Mouse (Mus musculus) kidney, adult 9 months (tissue): Measurements from ENCODE around the gene Timp2.

ENCODE experiments used
- DNase-seq: peaks from one replicate; pipeline ENCODE4 v3.0.0; 2022

The Timp2 gene

DNA sequence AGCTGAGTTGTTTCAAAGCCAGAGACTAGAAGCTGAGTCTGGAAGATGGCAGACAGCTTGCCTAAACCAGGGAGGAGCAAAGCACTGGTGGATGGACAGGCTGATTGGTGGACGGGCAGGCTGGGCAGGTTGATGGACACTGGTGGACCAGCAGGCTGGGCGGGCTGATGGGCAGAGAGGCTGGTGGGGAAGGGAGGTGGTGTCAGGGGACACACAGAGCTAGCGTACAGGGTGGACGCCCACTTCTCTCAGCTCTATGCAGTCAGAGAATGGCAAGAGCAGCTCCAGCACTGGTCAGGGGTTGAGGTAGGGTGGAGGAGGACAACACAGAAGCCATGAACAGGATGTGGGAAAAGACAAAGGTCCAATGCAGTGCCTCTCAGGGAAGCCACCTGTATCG lies 13.7 kb upstream of the Timp2 start:
- no peak for DNase-seq

GRCm38 (mm10) chr11:118368330-118368729 lies 12.8 kb upstream of the Timp2 start:
- no peak for DNase-seq

- no peak for DNase-seq
These were observed 11.0 kb upstream of the Timp2 start for GRCm38 (mm10) chr11:118366559-118366958.

GRCm38 (mm10) chr11:118366108-118366507 lies 10.6 kb upstream of the Timp2 start:
- no peak for DNase-seq

- DNase-seq: no peak
These were observed 9.6 kb upstream of the Timp2 start for GRCm38 (mm10) chr11:118365171-118365570.

DNA sequence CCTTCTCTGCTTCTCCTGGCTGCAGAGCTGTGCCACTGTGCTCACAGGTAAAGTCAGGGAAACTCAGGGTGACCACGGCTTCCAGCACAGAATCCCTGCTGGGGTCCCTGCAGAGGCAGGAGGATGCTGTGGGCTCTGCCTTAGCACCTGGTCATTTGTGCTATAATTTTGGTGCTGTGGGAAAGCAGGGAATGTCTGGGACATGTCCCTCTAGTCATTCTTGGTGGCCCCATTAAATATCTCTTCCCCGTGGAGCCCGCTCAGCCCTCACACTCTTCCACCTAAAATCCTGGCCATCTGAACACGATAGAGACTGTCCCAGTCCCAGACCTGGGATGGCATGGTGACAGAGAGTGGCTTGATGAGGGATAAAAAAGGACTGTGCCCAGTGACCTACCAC lies 8.5 kb upstream of the Timp2 start:
- DNase-seq: no peak

DNA sequence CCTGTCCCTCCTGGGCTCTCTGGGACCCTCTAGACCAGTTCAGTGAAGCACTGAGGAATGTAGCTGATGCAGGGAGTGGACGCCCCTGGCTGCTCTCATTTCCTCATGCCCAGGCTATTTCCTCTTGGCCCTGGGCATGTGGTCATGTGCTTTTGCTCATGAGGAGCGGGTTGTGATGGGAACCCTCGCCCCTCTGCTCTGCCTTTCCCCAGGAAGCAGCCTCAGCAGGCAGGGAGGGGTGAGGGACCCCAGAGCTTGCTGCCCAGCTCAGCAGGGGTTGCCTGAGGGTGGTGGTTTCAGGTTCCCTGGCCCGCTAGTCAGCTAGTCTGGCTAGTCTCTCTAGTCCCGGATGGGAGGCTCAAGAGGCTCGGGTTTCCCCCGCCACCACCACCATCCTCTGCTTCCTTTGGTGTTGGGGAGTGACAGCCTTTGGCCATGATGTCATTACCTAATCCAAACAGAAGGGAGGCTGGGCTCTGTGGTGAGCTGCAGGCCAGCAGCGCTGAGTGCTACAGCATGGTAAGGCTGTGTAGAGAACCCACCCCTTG lies 7.5 kb upstream of the Timp2 start:
- DNase-seq: peak; percentile 53

DNA sequence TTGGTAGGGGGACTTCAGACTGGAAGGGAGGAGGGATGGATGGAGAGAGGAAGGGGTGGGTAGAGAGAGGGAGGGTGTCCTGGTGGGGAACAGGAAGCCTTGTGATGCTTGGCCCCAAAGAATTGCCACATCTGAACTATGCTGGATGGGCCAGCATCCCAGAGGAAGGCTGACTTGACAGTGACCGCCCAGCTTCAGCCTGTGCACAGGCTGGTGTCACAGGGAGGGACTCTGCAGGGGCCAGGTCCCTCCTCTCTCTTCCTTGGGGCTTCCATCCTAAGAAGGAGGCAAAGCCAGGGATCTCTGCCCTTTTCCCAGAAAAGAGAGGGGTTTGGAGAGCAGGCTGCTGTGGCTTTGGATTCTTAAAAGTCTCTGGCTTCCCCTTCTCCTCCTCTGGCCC lies 7.0 kb upstream of the Timp2 start:
- no peak for DNase-seq

- DNase-seq: no peak
These were observed 5.4 kb upstream of the Timp2 start for GRCm38 (mm10) chr11:118360907-118361341.

GRCm38 (mm10) chr11:118360491-118360890 lies 5.0 kb upstream of the Timp2 start:
- no peak for DNase-seq

- DNase-seq: peak; percentile 63
These were observed 335 bp downstream of the Timp2 start for GRCm38 (mm10) chr11:118355205-118355604.

- no peak for DNase-seq
These were observed 826 bp downstream of the Timp2 start for GRCm38 (mm10) chr11:118354636-118355191.

DNA sequence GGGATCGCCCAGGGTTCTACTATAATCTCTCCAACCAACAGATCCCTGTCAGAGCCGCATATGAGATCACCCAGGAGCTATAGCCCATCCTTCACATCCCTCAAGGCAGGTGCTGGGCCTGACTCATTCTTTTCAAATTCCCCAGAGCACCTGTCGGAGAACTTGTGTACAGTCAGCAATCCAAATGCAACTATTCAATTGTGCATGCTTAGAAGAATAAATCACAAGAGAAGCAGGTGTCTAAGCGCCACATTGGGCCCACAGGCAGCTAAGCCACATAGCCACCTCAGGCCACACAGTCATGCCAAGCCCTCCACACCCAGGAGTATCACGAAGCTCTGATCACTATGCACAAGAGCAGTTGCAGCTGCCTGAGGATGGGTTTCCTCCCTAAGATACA lies 6.0 kb downstream of the Timp2 start:
- DNase-seq: no peak

DNA sequence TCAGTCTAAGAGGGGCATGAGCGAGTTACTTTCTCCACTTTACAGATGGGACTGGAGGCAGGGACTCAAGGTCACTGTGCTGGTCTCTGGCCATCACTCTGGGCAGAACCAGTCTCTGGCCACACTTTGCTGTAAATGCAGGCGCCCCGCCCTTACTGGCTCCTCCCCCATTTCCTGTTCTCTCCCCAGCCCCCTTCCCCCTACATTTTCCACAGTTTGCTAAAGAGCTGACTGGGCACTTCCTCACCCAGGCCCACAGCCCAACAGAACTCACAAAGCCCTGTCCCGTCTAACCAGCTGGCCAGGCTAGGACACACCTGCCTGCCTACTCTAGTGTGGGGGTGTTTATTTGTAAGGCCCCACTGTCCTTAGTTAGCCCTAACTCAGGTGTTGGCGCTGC lies 6.7 kb downstream of the Timp2 start:
- DNase-seq: peak; percentile 39

GRCm38 (mm10) chr11:118348419-118348818 lies 7.1 kb downstream of the Timp2 start:
- no peak for DNase-seq

- no peak for DNase-seq
These were observed 7.6 kb downstream of the Timp2 start for GRCm38 (mm10) chr11:118347911-118348310.

DNA sequence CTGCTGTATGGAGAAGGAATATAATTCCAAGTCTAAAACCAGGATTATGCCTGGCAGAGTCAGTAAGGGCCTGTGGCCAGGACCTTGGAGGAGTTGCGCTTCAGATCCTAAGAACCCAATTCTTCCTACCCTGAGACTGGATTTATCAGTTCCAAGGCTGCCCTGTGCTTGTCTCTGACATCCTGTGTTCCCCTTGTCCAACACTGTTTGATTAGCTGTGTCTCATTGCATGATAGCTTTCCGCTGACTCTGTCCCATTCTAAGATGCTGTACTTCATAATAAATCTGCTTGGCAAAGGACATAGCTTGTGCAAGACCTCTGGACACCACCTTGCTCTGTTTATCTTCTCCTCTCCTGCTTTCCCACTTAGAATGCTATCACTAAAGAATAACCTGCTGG lies 8.1 kb downstream of the Timp2 start:
- no peak for DNase-seq

- no peak for DNase-seq
These were observed 9.0 kb downstream of the Timp2 start for GRCm38 (mm10) chr11:118346395-118347096.

DNA sequence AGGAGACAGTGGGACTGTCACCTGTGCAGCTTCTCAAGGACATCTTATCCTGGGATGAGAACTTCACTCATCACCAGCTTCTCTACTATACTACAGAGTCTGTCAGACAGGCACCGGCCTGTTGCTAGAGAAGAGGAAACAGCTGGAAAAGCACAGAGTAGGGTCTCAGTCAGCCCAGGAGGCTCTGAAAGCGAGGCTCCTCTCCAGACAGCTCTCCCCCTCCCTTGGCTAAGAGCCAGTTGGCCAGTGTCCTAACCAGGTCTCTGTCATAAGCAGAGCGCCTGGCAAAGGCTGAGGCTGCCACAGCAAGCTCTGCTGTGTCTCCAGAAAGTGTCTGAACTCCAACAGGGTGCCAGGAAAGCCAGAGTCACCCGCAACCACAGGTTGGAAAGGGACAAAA lies 9.8 kb downstream of the Timp2 start:
- DNase-seq: no peak

- DNase-seq: no peak
These were observed 11.9 kb downstream of the Timp2 start for GRCm38 (mm10) chr11:118343629-118344028.

GRCm38 (mm10) chr11:118342400-118342981 lies 13.0 kb downstream of the Timp2 start, which contains the start of gene Cep295nl:
TSS of gene Cep295nl (minus strand) at chr11:118342500.
- DNase-seq: no peak

DNA sequence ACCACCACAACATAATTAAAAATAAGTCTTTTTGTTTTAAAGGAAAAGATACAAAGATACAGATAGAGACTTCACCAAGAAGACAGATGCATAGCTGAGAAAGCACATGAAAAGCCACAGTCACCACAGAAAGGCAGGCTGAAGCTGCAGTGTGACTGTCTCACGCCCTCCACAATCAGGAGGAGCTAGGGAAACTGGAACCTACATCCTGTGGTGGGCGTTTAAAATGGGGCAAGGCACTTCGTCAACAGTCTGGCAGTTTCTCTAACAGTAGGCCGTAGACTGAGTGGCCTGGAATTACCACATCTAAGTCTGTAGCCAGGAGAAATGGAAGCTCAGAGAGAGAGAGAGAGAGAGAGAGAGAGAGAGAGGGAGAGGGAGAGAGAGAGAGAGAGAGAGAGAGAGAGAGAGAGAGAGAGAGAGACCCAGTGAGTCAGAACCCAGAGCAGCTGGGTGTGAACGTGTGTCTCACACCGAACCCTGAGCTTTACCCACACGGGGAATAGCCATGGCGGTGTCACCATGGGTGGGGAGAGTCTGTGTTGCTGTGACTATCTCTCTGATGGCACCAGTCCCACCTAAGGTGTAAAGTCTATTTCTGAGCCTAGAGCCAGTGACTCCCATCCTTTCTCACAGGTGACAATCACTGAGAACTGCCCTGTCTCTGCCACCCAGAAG lies 17.9 kb downstream of the Timp2 start:
- no peak for DNase-seq

- DNase-seq: no peak
These were observed 22.1 kb downstream of the Timp2 start for GRCm38 (mm10) chr11:118333431-118333830.

DNA sequence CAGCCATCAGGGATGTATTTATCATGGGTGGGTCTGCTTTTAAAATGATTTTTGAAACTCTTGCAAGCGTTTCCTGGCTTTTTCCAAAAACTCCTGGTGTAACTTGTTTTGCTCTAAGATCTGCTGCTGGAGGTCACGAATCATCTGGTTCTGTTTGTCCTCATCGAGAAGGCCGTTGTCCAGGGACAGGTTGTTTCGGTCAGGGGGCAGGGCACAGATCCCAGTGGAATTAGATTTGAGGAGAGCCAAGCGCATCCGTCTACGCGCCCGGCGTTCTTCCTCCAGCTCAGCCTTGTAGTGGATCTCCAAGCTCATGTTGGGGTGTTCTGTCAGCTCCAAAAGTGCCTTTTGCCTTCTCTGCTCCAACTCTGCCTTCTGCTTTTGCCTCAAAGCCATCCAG lies 23.2 kb downstream of the Timp2 start:
- no peak for DNase-seq
